Mouse (Mus musculus): ENCODE measurements around the gene Gm15097. TPM values are rescaled to one million over a fixed set of nuclear protein-coding genes. Genes with fewer than 3 reads are reported as not detected.
"Not testable (repeated sequence)": the region's sequence is repeated elsewhere in the genome, so short reads cannot be mapped to it uniquely, and the experiment has no call there.

The Gm15097 gene
- not detected for total RNA-seq (2021)
- long read RNA-seq, experiment 1, result 0 reads
- long read RNA-seq, experiment 2, result 0 reads

GRCm38 (mm10) chrX:149784173-149784572 is at the start of gene Gm15097:
Gene Gm15097, plus strand, starts transcription at chrX:149784473.
- intact Hi-C loops (cut with DNase I); DNase-seq: not testable (repeated sequence)

- peak; percentile 1 to 47 for DNase-seq
- intact Hi-C loops (cut with DNase I), result not testable (repeated sequence)
Measured at GRCm38 (mm10) chrX:149762853-149763252, 21.4 kb upstream of the Gm15097 start.

- DNase-seq; intact Hi-C loops (cut with DNase I): not testable (repeated sequence)
Measured at GRCm38 (mm10) chrX:149811178-149811577, 26.9 kb downstream of the Gm15097 start.

Other genes starting within 250 kb of the Gm15097 start
- gene Gm10439, start 189.9 kb upstream of the Gm15097 start, total RNA-seq (2021), result not detected
- not detected for gene Gm15091, start 157.2 kb downstream of the Gm15097 start, total RNA-seq (2021)

Data from heart, postnatal 14 days (tissue).